Mouse (Mus musculus): ENCODE results near the gene Osbpl10. TPM values are rescaled to one million over a fixed set of nuclear protein-coding genes. Genes with fewer than 3 reads are reported as not detected.
"Not testable (repeated sequence)": the region's sequence is repeated elsewhere in the genome, so short reads cannot be mapped to it uniquely, and the experiment has no call there.

The Osbpl10 gene
- polyA plus RNA-seq, 1 experiment from 2014 or later, result 4.7 TPM

DNA sequence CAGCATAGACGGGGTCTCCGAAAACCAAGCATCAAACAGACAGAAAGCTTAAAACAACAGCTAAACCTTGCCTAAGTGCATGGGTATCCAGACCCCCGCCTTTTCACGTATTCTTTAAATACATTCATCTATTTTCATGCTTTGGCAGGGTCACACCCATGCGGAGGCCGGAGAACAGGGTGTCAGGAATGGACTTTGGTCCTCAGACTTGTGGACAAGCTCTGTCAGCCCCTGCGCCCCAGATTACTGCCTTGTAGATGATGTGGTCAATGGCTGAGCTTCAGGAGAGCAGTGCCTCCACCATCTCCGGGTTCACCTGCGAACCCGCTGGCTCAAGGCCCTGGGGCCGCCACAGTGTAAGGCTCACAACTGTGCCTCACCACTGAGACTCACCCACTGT, 23.0 kb upstream of the Osbpl10 start:
- no peaks in the 10 kb centered on the region for H3K27me3 ChIP-seq
- no peaks in the 10 kb centered on the region for H3K4me1 ChIP-seq (replicated peaks)
- H3K36me3 ChIP-seq, result no peaks in the 10 kb centered on the region
- H3K4me3 ChIP-seq, result no peak overlapping the region
- H3K4me2 ChIP-seq, result no peak overlapping the region
- H3K27ac ChIP-seq (replicated peaks), result no peak overlapping the region
- H3K9ac ChIP-seq, result no peak overlapping the region
- no peak for ATAC-seq (ENCODE audit: low FRiP score, low read depth)
- 92% methylated on average over 11 of the region's 11 CpGs for WGBS
- H3K9me3 ChIP-seq, result no peaks in the 10 kb centered on the region

DNA sequence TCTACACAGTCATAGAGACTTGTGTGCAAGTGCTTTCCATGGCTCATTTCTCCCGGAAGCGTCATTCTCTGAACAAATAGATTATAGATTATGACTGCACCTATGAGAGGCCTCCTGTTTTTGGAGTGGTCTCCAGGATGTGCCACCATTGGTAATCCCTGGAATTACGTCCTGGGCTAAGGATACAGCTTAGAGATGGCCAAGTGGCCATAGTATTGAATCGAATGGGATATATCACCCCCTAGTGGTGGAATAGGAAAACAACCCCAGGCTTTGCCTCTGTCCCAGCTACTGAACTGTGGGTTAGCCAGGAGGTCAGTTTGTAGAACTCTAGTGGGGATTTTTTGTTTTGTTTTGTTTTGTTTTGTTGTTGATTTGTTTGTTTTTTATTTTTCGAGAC, 21.4 kb upstream of the Osbpl10 start:
- H3K27me3 ChIP-seq, result no peaks in the 10 kb centered on the region
- H3K9ac ChIP-seq, result no peak overlapping the region
- H3K4me2 ChIP-seq, result no peak overlapping the region
- H3K36me3 ChIP-seq, result no peaks in the 10 kb centered on the region
- no peak overlapping the region for H3K27ac ChIP-seq (replicated peaks)
- no peaks in the 10 kb centered on the region for H3K9me3 ChIP-seq
- no peak for ATAC-seq (ENCODE audit: low FRiP score, low read depth)
- no peaks in the 10 kb centered on the region for H3K4me1 ChIP-seq (replicated peaks)
- 34% methylated on average over 5 of the region's 5 CpGs for WGBS
- H3K4me3 ChIP-seq, result no peak overlapping the region

DNA sequence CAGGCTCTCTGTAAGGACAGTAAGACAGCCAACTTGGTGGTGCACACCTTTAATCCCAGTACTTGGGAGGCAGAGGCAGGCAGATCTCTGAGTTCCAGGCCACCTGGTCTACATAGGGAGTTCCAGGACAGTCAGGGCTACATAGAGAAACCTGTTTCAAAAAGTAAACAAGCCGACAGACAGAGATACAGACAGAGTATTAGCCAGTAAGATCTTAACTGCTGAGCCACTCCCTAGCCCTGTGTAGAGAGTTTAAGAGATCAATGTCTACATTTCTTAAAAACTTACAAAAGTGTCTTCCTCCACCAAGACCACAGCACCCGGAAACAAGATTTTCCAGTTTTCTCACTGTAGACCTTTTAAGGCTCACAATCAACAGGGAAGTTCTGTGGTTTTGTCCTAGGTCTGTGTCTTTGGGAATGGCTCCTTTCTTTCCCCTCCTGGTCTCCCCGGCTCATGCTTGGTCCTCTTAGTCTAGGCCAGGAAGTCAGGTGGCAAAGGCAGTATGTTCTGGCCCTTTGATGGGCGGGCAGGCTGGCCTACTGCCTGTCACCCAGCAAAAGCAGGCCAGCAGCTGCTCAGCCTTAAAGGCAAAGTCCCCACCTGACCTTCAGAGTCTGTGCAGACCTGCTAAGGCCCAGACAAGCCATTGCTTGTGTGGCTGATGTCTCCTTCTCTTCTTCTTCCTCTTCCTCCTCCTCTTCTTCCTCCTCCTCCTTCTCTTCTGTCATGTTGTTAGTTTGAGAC, 18.2 kb upstream of the Osbpl10 start:
- no peak for ATAC-seq (ENCODE audit: low FRiP score, low read depth)
- H3K27ac ChIP-seq (replicated peaks), result no peak overlapping the region

DNA sequence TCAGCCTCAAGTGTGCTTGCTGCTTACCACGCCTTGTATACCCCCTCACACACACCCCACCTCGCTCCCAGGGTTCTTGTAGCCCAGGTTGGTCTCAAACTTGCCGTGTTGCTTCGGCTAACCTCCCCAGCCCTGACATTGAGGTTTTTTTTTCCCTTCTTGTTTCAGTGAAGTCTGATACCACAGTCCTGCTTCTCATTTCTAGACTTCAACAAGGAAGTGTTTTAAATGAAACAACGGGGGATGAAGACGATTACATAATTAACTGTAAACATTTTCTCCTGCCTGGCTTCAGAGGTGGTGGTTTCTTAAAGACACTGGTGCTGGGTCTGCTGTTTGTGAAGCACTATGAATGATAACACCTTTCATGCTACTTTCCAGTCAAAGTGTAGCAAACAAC, 17.5 kb upstream of the Osbpl10 start:
- no peak overlapping the region for H3K4me2 ChIP-seq
- 88% methylated on average over 6 of the region's 6 CpGs for WGBS
- H3K27ac ChIP-seq (replicated peaks), result no peak overlapping the region
- no peak overlapping the region for H3K4me3 ChIP-seq
- H3K9ac ChIP-seq, result no peak overlapping the region
- no peak for ATAC-seq (ENCODE audit: low FRiP score, low read depth)
- no peaks in the 10 kb centered on the region for H3K9me3 ChIP-seq
- no peaks in the 10 kb centered on the region for H3K27me3 ChIP-seq
- no peaks in the 10 kb centered on the region for H3K4me1 ChIP-seq (replicated peaks)
- no peaks in the 10 kb centered on the region for H3K36me3 ChIP-seq

More for the DNA sequence above, 18.2 kb upstream of the Osbpl10 start:
- H3K4me3 ChIP-seq, result no peak overlapping the region
- no peaks in the 10 kb centered on the region for H3K27me3 ChIP-seq
- H3K9me3 ChIP-seq, result no peaks in the 10 kb centered on the region
- no peaks in the 10 kb centered on the region for H3K4me1 ChIP-seq (replicated peaks)
- WGBS, result 83% methylated on average over 4 of the region's 4 CpGs
- H3K4me2 ChIP-seq, result no peak overlapping the region
- H3K9ac ChIP-seq, result no peak overlapping the region
- H3K36me3 ChIP-seq, result no peaks in the 10 kb centered on the region

DNA sequence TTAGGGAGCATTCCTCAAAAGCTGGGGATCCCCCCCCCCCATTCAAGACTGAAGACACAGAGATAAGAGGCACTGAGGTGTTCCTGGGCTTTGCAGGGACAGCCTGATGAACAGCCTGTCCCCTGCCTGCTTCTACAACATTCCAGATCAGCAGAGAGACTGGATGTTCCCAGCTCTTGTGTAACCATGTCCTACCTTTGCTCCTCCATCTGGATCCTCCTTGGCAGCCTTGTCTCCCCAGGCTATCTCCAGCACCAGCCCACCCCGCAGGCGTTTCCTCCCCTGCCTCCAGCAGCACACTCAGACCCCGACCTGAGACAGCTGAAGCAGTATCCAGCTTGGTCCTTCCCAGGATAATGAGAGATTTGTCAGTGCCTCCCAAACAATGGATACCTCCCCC, 14.3 kb upstream of the Osbpl10 start:
- Histone ChIP-seq H3K4me1 (replicated peaks) (no peaks in the 10 kb centered on the region), H3K27ac (replicated peaks) (no peak overlapping the region), H3K9ac (no peak overlapping the region), H3K4me3 (no peak overlapping the region), H3K4me2 (no peak overlapping the region), H3K9me3 (no peaks in the 10 kb centered on the region), H3K27me3 (no peaks in the 10 kb centered on the region), H3K36me3 (no peaks in the 10 kb centered on the region)
- ATAC-seq (ENCODE audit: low FRiP score, low read depth), result no peak
- 51% methylated on average over 3 of the region's 3 CpGs for WGBS

DNA sequence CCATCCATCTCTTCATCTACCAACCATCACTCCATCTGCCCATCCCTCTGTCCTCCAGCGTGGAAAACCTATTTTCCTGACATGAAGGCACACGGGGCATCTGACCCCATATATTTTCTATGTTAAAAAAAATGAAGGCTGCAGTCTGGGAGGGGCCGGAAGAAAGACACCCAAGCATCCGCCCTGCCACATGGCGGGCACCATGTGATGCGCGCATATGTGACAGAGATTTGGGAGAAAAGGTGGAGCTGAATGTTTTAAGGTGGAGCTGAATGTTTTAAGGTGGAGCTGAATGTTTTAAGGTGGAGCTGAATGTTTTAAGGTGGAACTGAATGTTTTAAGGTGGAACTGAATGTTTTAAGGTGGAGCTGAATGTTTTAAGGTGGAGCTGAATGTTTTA, 12.1 kb upstream of the Osbpl10 start:
- not testable (repeated sequence) for H3K36me3 ChIP-seq; H3K9me3 ChIP-seq; ATAC-seq (ENCODE audit: low FRiP score, low read depth); H3K4me3 ChIP-seq; H3K27me3 ChIP-seq; H3K9ac ChIP-seq; H3K4me2 ChIP-seq; H3K27ac ChIP-seq (replicated peaks); H3K4me1 ChIP-seq (replicated peaks)
- WGBS, result 86% methylated on average over 7 of the region's 7 CpGs

DNA sequence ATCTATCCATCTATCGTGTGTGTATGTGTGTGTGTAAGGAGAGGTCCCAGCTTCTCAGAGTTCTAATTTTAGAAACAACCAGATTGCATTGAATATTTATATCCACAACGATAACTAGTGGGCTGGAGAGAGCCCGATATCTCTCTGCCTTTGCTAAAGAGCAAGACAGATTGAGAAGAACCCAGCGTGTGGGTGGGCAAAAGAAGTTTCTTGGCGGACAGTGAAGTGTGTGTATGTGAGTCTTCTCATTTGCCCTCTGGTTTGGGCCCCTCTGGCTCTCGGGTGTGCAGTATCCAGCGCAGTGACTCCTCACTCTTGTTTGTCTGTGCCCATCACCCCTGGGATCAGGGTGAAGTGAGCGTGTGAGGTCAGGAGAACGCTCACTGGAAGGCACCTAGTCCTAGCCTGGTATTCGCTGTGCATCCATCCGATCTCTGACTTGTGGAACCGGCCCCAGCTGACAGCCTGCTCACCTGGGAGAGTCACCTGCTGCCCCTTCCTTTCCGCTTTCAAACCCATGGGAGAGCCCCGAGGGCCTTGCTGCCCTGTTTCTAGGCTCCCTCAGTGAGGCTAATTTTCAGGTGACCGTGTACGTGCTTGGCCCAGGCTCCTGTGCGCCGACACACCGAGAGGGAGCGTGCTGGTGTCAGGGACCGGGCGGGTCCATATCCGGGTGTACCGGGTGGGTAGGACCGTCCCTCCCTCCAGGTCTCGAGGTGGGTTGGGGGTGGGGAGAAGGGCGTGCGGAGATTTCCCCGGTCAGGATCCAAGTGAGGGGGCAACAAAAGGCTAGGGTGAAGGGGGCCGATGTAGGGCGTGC, 698 bp upstream of the Osbpl10 start:
- peak; percentile 77; the same call in 1 of the 2 replicates for ATAC-seq (ENCODE audit: low FRiP score, low read depth)
- 7% methylated on average over 31 of the region's 31 CpGs for WGBS
- H3K4me1 ChIP-seq (replicated peaks), result peaks cover 23% of the 10 kb centered on the region
- peak overlapping the region; percentile 94 for H3K4me2 ChIP-seq
- peak overlapping the region; percentile 85 for H3K4me3 ChIP-seq
- peak overlapping the region; percentile 85 for H3K27ac ChIP-seq (replicated peaks)
- peak overlapping the region; percentile 87 for H3K9ac ChIP-seq
- no peaks in the 10 kb centered on the region for H3K9me3 ChIP-seq
- H3K36me3 ChIP-seq, result no peaks in the 10 kb centered on the region
- H3K27me3 ChIP-seq, result no peaks in the 10 kb centered on the region

DNA sequence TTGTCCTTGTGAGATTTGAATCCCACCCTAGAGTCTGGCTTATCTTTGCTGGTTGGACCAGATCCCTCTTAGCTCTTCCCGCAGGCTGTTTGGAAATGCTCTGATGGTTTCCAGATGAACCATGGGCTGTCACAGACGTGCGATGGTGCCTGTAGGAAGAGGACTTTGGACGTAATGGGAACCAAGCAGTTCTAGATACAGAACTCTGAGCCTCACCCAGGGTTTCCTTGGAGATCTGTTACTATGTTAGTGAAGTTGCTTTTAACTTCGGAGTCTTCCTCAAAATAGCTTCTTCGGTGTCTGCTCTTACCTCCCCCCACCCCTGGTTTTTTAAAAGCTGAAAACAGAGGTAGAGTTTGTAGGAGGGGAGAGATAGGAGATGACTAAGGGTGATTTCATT, 1.6 kb downstream of the Osbpl10 start:
- no peaks in the 10 kb centered on the region for H3K9me3 ChIP-seq
- H3K36me3 ChIP-seq, result no peaks in the 10 kb centered on the region
- H3K4me1 ChIP-seq (replicated peaks), result peaks cover 23% of the 10 kb centered on the region
- peak overlapping the region; percentile 94 for H3K4me2 ChIP-seq
- ATAC-seq (ENCODE audit: low FRiP score, low read depth), result no peak
- H3K27me3 ChIP-seq, result no peaks in the 10 kb centered on the region
- no peak overlapping the region for H3K9ac ChIP-seq
- no peak overlapping the region for H3K27ac ChIP-seq (replicated peaks)
- WGBS, result 75% methylated on average over 6 of the region's 6 CpGs
- peak overlapping the region; percentile 85; the same call in 1 of the 2 replicates for H3K4me3 ChIP-seq

DNA sequence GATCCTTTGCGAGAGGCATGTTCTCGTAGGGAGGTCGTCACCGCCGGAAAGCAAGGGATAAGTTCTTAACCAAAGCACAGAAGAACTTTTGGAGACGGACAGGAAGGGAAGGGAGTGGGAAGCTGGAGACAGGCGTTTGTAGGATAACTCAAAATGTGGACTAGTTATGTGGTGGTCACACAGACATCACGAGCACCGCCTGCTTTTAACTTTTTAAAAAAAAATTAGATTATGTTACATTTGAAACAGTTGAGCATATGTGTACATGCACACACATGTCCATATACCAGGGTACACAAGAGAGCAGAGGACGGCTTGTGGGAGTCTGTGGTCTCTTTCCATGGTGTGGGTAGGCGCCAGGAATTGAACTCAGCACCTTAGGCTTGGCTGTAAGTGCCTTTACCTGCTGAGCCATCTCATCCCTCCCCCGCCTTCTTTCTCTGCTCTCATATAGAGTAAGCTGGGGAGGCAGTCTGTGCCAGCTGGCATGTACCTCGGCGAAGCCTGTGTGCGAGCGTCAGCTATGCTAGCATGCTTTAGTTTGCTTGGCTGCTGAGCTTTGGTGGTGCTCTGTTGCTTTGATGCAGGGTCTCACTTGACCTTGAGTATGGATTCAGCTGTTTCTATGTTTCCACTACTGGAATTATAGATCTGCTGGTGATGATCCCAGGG, 4.5 kb downstream of the Osbpl10 start, which contains the start of gene Rps27rt:
Gene Rps27rt (minus strand): TSS at position 51 of the 672 bp plus-strand sequence.
- H3K27ac ChIP-seq (replicated peaks), result no peak within 1 kb of the TSS
- no peak within 1 kb of the TSS for H3K4me2 ChIP-seq
- H3K9me3 ChIP-seq, result no peaks in the 10 kb centered on the region
- H3K9ac ChIP-seq, result no peak within 1 kb of the TSS
- no peaks in the 10 kb centered on the region for H3K27me3 ChIP-seq
- no peaks in the 10 kb centered on the region for H3K36me3 ChIP-seq
- peaks cover 18% of the 10 kb centered on the region for H3K4me1 ChIP-seq (replicated peaks)
- no peak for ATAC-seq (ENCODE audit: low FRiP score, low read depth)
- WGBS, result 90% methylated on average over 16 of the region's 16 CpGs
- H3K4me3 ChIP-seq, result no peak within 1 kb of the TSS

DNA sequence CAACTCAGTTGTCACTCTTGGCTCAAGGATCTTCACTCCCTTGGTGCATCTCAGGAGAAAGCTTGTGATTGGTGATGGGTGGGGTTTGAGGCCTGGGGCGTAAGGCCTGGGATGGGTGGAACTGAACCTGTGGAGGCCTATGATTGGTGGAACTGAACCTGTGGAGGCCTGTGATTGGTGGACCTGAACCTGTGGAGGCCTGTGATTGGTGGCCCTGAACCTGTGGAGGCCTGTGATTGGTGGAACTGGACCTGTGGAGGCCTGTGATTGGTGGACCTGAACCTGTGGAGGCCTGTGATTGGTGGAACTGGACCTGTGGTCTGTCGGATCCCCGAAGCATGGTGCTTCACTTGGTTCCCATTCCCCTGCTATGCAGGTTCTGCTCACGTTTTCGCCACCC, 7.4 kb downstream of the Osbpl10 start:
- H3K9ac ChIP-seq, result no peak overlapping the region
- no peak overlapping the region for H3K4me2 ChIP-seq
- no peak overlapping the region for H3K27ac ChIP-seq (replicated peaks)
- H3K4me3 ChIP-seq, result no peak overlapping the region
- H3K4me1 ChIP-seq (replicated peaks), result peaks cover 11% of the 10 kb centered on the region; the same call in 1 of the 2 replicates
- no peak for ATAC-seq (ENCODE audit: low FRiP score, low read depth)
- H3K9me3 ChIP-seq, result no peaks in the 10 kb centered on the region
- no peaks in the 10 kb centered on the region for H3K36me3 ChIP-seq
- H3K27me3 ChIP-seq, result no peaks in the 10 kb centered on the region
- WGBS, result 99% methylated on average over 5 of the region's 5 CpGs

DNA sequence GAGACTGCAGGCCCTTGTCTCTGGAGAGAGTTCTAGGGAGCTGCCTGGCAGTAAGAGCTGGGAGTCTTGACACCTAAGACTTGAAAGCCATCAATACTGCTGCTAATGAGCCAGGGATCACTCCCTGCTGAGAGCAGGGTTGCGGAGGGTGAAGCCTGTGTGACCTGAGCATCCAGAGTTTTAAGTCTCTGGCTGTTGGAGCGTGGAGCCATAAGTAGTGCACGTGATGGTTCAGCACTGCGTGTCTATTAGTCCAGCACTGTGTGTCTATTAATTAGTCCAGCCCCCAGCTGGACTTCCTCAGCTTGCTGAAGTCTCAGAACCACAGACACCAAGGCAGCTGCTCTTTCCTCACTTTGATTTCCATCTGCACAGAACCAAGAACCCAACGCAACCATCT, 8.0 kb downstream of the Osbpl10 start:
- H3K36me3 ChIP-seq, result no peaks in the 10 kb centered on the region
- H3K9me3 ChIP-seq, result no peaks in the 10 kb centered on the region
- WGBS, result 90% methylated on average over 5 of the region's 5 CpGs
- H3K4me1 ChIP-seq (replicated peaks), result peaks cover 11% of the 10 kb centered on the region; the same call in 1 of the 2 replicates
- ATAC-seq (ENCODE audit: low FRiP score, low read depth), result no peak
- no peak overlapping the region for H3K9ac ChIP-seq
- no peak overlapping the region for H3K4me2 ChIP-seq
- no peaks in the 10 kb centered on the region for H3K27me3 ChIP-seq
- no peak overlapping the region for H3K4me3 ChIP-seq
- no peak overlapping the region for H3K27ac ChIP-seq (replicated peaks)

DNA sequence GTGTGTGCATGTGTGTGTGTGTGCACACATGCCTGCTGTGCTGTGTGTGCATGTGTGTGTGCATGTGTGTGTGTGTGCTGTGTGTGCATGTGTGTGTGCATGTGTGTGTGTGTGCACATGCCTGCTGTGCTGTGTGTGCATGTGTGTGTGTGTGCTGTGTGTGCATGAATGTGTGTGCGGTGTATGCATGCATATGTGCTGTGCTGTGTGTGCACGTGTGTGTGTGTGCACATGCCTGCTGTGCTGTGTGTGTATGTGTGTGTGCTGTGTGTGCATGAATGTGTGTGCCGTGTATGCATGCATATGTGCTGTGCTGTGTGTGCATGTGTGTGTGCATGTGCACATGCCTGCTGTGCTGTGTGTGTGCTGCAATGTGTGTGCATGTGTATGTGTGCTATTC, 9.7 kb downstream of the Osbpl10 start:
- H3K4me3 ChIP-seq, result no peak overlapping the region
- H3K27me3 ChIP-seq, result no peaks in the 10 kb centered on the region
- no peak overlapping the region for H3K9ac ChIP-seq
- H3K4me2 ChIP-seq, result no peak overlapping the region
- WGBS, result 98% methylated on average over 3 of the region's 3 CpGs
- H3K27ac ChIP-seq (replicated peaks), result no peak overlapping the region; the same call in 1 of the 2 replicates
- H3K4me1 ChIP-seq (replicated peaks), result peaks cover 11% of the 10 kb centered on the region; the same call in 1 of the 2 replicates
- H3K36me3 ChIP-seq, result 0 out of 2 replicates have a peak, but pooled peaks cover 3% of the 10 kb centered on the region
- no peak for ATAC-seq (ENCODE audit: low FRiP score, low read depth)
- no peaks in the 10 kb centered on the region for H3K9me3 ChIP-seq
